Mouse (Mus musculus) skeletal muscle tissue, postnatal 0 days (tissue): ENCODE measurements around the gene 9830107B12Rik. TPM values are rescaled to one million over a fixed set of nuclear protein-coding genes. Genes with fewer than 3 reads are reported as not detected.

Experiments
- polyA plus RNA-seq: library from polyadenylated mRNA; unstranded; fragments of >200 nt; fragmentation: Nextera tagmentation; extraction: Ambion mirVana; gene quantifications from 2 replicates; pipeline ENCODE4 v1.2.1, GENCODE M21; 2015

9830107B12Rik gene
- not detected in 2 replicates for polyA plus RNA-seq

GRCm38 (mm10) chr17:48146120-48146519 lies at the start of gene 9830107B12Rik:
Gene 9830107B12Rik (minus strand): TSS chr17:48146268.

GRCm38 (mm10) chr17:48167103-48167502 lies 21.0 kb upstream of the 9830107B12Rik start, which contains the start of gene A530064D06Rik:
Gene A530064D06Rik (minus strand): TSS chr17:48167275.

GRCm38 (mm10) chr17:48089019-48089418 lies 57.0 kb downstream of the 9830107B12Rik start, which contains the start of gene 1700067P10Rik:
Gene 1700067P10Rik (plus strand): TSS chr17:48089319.

Other genes starting within 250 kb of the 9830107B12Rik start
- gene Foxp4, start 221.6 kb downstream of the 9830107B12Rik start, polyA plus RNA-seq = 2.8 and 3.4 TPM in 2 replicates
- gene 1700122O11Rik, start 108.0 kb downstream of the 9830107B12Rik start, polyA plus RNA-seq = not detected in 2 replicates
- not detected in 2 replicates for gene 1700067P10Rik, start 56.9 kb downstream of the 9830107B12Rik start, polyA plus RNA-seq
- gene A530064D06Rik, start 21.0 kb upstream of the 9830107B12Rik start, polyA plus RNA-seq = 0.15 and 0.26 TPM in 2 replicates
- not detected in 2 replicates for gene Trem1, start 86.5 kb upstream of the 9830107B12Rik start, polyA plus RNA-seq
- gene Trem3, start 101.5 kb upstream of the 9830107B12Rik start, polyA plus RNA-seq = 0.14 TPM in 1 of 2 replicates, not detected in the other
- 0.10 TPM in 1 of 2 replicates, not detected in the other for gene Treml4, start 118.0 kb upstream of the 9830107B12Rik start, polyA plus RNA-seq
- 0.04 TPM in 1 of 2 replicates, not detected in the other for gene Treml2, start 153.2 kb upstream of the 9830107B12Rik start, polyA plus RNA-seq
- 0.12 and 0.33 TPM in 2 replicates for gene B430306N03Rik, start 169.9 kb upstream of the 9830107B12Rik start, polyA plus RNA-seq
- gene Trem2, start 200.1 kb upstream of the 9830107B12Rik start, polyA plus RNA-seq = 3.1 and 4.4 TPM in 2 replicates
- 0.13 and 0.27 TPM in 2 replicates for gene Treml1, start 213.6 kb upstream of the 9830107B12Rik start, polyA plus RNA-seq